Mouse (Mus musculus): ENCODE measurements around the gene C1qtnf7. TPM values are rescaled to one million over a fixed set of nuclear protein-coding genes. Genes with fewer than 3 reads are reported as not detected.

Gene C1qtnf7
- polyA plus RNA-seq, 1 experiment from 2014 or later: 1.1 TPM

GRCm38 (mm10) chr5:43588791-43589439 lies 73.6 kb downstream of the C1qtnf7 start:
- Histone ChIP-seq H3K27ac (replicated peaks) (no peak overlapping the region), H3K27me3 (replicated peaks; ENCODE audit: low read depth, poor library complexity, severe bottlenecking) (no peaks in the 10 kb centered on the region), H3K36me3 (replicated peaks) (no peaks in the 10 kb centered on the region), H3K4me1 (no peaks in the 10 kb centered on the region), H3K4me3 (no peak overlapping the region), H3K9me3 (no peaks in the 10 kb centered on the region)
- no peak for DNase-seq (ENCODE audit: low spot score)
- WGBS: 80% methylated on average over 5 of the region's 5 CpGs

GRCm38 (mm10) chr5:43589440-43589830 lies 74.1 kb downstream of the C1qtnf7 start:
- no peak overlapping the region for H3K27ac ChIP-seq (replicated peaks)
- H3K4me3 ChIP-seq: no peak overlapping the region
- H3K36me3 ChIP-seq (replicated peaks): no peaks in the 10 kb centered on the region
- no peaks in the 10 kb centered on the region for H3K9me3 ChIP-seq
- no peaks in the 10 kb centered on the region for H3K27me3 ChIP-seq (replicated peaks; ENCODE audit: low read depth, poor library complexity, severe bottlenecking)
- no peaks in the 10 kb centered on the region for H3K4me1 ChIP-seq
- WGBS: 64% methylated on average over 2 of the region's 2 CpGs
- DNase-seq (ENCODE audit: low spot score): no peak

GRCm38 (mm10) chr5:43590311-43590731 lies 75.0 kb downstream of the C1qtnf7 start:
- DNase-seq (ENCODE audit: low spot score): no peak
- Histone ChIP-seq H3K27me3 (replicated peaks; ENCODE audit: low read depth, poor library complexity, severe bottlenecking) (no peaks in the 10 kb centered on the region), H3K4me3 (no peak overlapping the region), H3K9me3 (no peaks in the 10 kb centered on the region), H3K27ac (replicated peaks) (no peak overlapping the region), H3K4me1 (no peaks in the 10 kb centered on the region), H3K36me3 (replicated peaks) (no peaks in the 10 kb centered on the region)
- WGBS: 88% methylated on average over 2 of the region's 2 CpGs

- WGBS: 88% methylated on average over 8 of the region's 8 CpGs
- no peaks in the 10 kb centered on the region for H3K9me3 ChIP-seq
- no peak for DNase-seq (ENCODE audit: low spot score)
- no peaks in the 10 kb centered on the region for H3K4me1 ChIP-seq
- no peaks in the 10 kb centered on the region for H3K27me3 ChIP-seq (replicated peaks; ENCODE audit: low read depth, poor library complexity, severe bottlenecking)
- H3K36me3 ChIP-seq (replicated peaks): no peaks in the 10 kb centered on the region
- H3K4me3 ChIP-seq: no peak overlapping the region
- H3K27ac ChIP-seq (replicated peaks): no peak overlapping the region
These were observed 86.3 kb downstream of the C1qtnf7 start for GRCm38 (mm10) chr5:43601601-43602000.

GRCm38 (mm10) chr5:43602518-43602917 lies 87.2 kb downstream of the C1qtnf7 start:
- 72% methylated on average over 3 of the region's 3 CpGs for WGBS
- no peak for DNase-seq (ENCODE audit: low spot score)
- Histone ChIP-seq H3K4me1 (no peaks in the 10 kb centered on the region), H3K27ac (replicated peaks) (no peak overlapping the region), H3K4me3 (no peak overlapping the region), H3K9me3 (no peaks in the 10 kb centered on the region), H3K36me3 (replicated peaks) (no peaks in the 10 kb centered on the region), H3K27me3 (replicated peaks; ENCODE audit: low read depth, poor library complexity, severe bottlenecking) (no peaks in the 10 kb centered on the region)

GRCm38 (mm10) chr5:43603559-43603958 lies 88.2 kb downstream of the C1qtnf7 start:
- DNase-seq (ENCODE audit: low spot score): no peak
- Histone ChIP-seq H3K4me1 (no peaks in the 10 kb centered on the region), H3K36me3 (replicated peaks) (no peaks in the 10 kb centered on the region), H3K27me3 (replicated peaks; ENCODE audit: low read depth, poor library complexity, severe bottlenecking) (no peaks in the 10 kb centered on the region), H3K27ac (replicated peaks) (no peak overlapping the region), H3K9me3 (no peaks in the 10 kb centered on the region), H3K4me3 (no peak overlapping the region)
- 87% methylated on average over 3 of the region's 3 CpGs for WGBS

GRCm38 (mm10) chr5:43608073-43608472 lies 92.7 kb downstream of the C1qtnf7 start:
- no peak overlapping the region for H3K27ac ChIP-seq (replicated peaks)
- H3K27me3 ChIP-seq (replicated peaks; ENCODE audit: low read depth, poor library complexity, severe bottlenecking): no peaks in the 10 kb centered on the region
- no peak for DNase-seq (ENCODE audit: low spot score)
- no peaks in the 10 kb centered on the region for H3K36me3 ChIP-seq (replicated peaks)
- 78% methylated on average over 3 of the region's 3 CpGs for WGBS
- H3K4me3 ChIP-seq: no peak overlapping the region
- no peaks in the 10 kb centered on the region for H3K4me1 ChIP-seq
- H3K9me3 ChIP-seq: no peaks in the 10 kb centered on the region

- H3K27ac ChIP-seq (replicated peaks): no peak overlapping the region
- no peaks in the 10 kb centered on the region for H3K27me3 ChIP-seq (replicated peaks; ENCODE audit: low read depth, poor library complexity, severe bottlenecking)
- no peak for DNase-seq (ENCODE audit: low spot score)
- H3K4me1 ChIP-seq: no peaks in the 10 kb centered on the region
- 92% methylated on average over 1 of the region's 1 CpGs for WGBS
- no peaks in the 10 kb centered on the region for H3K36me3 ChIP-seq (replicated peaks)
- no peak overlapping the region for H3K4me3 ChIP-seq
- H3K9me3 ChIP-seq: no peaks in the 10 kb centered on the region
These were observed 94.4 kb downstream of the C1qtnf7 start for GRCm38 (mm10) chr5:43609760-43610159.

GRCm38 (mm10) chr5:43621575-43622299 lies 106.4 kb downstream of the C1qtnf7 start:
- Histone ChIP-seq H3K4me3 (no peak overlapping the region), H3K27ac (replicated peaks) (no peak overlapping the region), H3K27me3 (replicated peaks; ENCODE audit: low read depth, poor library complexity, severe bottlenecking) (no peaks in the 10 kb centered on the region), H3K36me3 (replicated peaks) (no peaks in the 10 kb centered on the region), H3K9me3 (no peaks in the 10 kb centered on the region), H3K4me1 (no peaks in the 10 kb centered on the region)
- DNase-seq (ENCODE audit: low spot score): no peak
- 79% methylated on average over 7 of the region's 7 CpGs for whole genome bisulfite sequencing

GRCm38 (mm10) chr5:43625407-43625806 lies 110.1 kb downstream of the C1qtnf7 start:
- 82% methylated on average over 4 of the region's 4 CpGs for WGBS
- no peak overlapping the region for H3K27ac ChIP-seq (replicated peaks)
- H3K36me3 ChIP-seq (replicated peaks): no peaks in the 10 kb centered on the region
- H3K9me3 ChIP-seq: no peaks in the 10 kb centered on the region
- no peak overlapping the region for H3K4me3 ChIP-seq
- H3K27me3 ChIP-seq (replicated peaks; ENCODE audit: low read depth, poor library complexity, severe bottlenecking): no peaks in the 10 kb centered on the region
- no peaks in the 10 kb centered on the region for H3K4me1 ChIP-seq
- DNase-seq (ENCODE audit: low spot score): no peak

- Histone ChIP-seq H3K4me3 (no peak overlapping the region), H3K9me3 (no peaks in the 10 kb centered on the region), H3K4me1 (no peaks in the 10 kb centered on the region), H3K36me3 (replicated peaks) (no peaks in the 10 kb centered on the region), H3K27ac (replicated peaks) (no peak overlapping the region), H3K27me3 (replicated peaks; ENCODE audit: low read depth, poor library complexity, severe bottlenecking) (no peaks in the 10 kb centered on the region)
- no peak for DNase-seq (ENCODE audit: low spot score)
- 85% methylated on average over 5 of the region's 5 CpGs for WGBS
These were observed 118.8 kb downstream of the C1qtnf7 start for GRCm38 (mm10) chr5:43634071-43634601.

- no peak for DNase-seq (ENCODE audit: low spot score)
- H3K4me3 ChIP-seq: no peak overlapping the region
- no peaks in the 10 kb centered on the region for H3K4me1 ChIP-seq
- 45% methylated on average over 9 of the region's 9 CpGs for WGBS
- no peaks in the 10 kb centered on the region for H3K9me3 ChIP-seq
- no peak overlapping the region for H3K27ac ChIP-seq (replicated peaks)
- no peaks in the 10 kb centered on the region for H3K27me3 ChIP-seq (replicated peaks; ENCODE audit: low read depth, poor library complexity, severe bottlenecking)
- H3K36me3 ChIP-seq (replicated peaks): no peaks in the 10 kb centered on the region
These were observed 119.3 kb downstream of the C1qtnf7 start for GRCm38 (mm10) chr5:43634602-43635081.

- Histone ChIP-seq H3K4me1 (no peaks in the 10 kb centered on the region), H3K4me3 (no peak overlapping the region), H3K27ac (replicated peaks) (no peak overlapping the region), H3K27me3 (replicated peaks; ENCODE audit: low read depth, poor library complexity, severe bottlenecking) (no peaks in the 10 kb centered on the region), H3K9me3 (no peaks in the 10 kb centered on the region), H3K36me3 (replicated peaks) (no peaks in the 10 kb centered on the region)
- no peak for DNase-seq (ENCODE audit: low spot score)
- 52% methylated on average over 4 of the region's 4 CpGs for WGBS
These were observed 129.7 kb downstream of the C1qtnf7 start for GRCm38 (mm10) chr5:43645020-43645419.

All from embryonic facial prominence, embryonic 10.5 days (tissue).